ENCODE assay signal across 25 mouse cellular contexts in the genomic region with DNA sequence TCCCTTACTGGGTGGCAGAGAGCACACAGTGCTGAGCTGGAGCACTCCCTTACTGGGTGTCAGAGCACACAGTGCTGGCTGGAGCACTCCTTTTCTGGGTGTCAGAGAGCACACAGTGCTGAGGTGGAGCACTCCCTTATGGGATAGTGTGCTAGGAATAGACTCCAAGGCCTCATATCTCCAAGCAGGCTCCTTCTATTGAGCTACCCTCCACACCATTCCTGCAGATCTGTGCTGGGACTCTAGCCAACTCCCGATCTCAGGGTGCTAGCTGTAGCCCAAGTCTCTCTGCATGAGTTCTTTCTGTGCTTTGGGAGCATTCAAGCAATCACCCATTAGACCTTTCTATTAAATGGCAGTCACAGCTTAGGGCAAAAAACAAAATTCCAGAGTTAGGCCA. TPM values are rescaled to one million over a fixed set of nuclear protein-coding genes. Genes with fewer than 3 reads are reported as not detected.
DNase-seq lines count a peak whose midpoint lies in the region; ATAC-seq and TF ChIP-seq lines count a peak whose summit lies in the region.
"Had no signal": no experiment of that assay in that cellular context is flagged by ENCODE, and none has a peak within 500 bp of the region (broad histone marks: within the 10 kb centered on the region; RNA-seq: fewer than 3 reads in every experiment).

No protein-coding gene starts in this region.

- H3K4me3 ChIP-seq in embryonic facial prominence, embryonic 12.5 days, result no peak overlapping the region
- H3K4me3 ChIP-seq in embryonic facial prominence, embryonic 10.5 days, result no peak overlapping the region
- no peak overlapping the region for H3K4me3 ChIP-seq in heart, embryonic 10.5 days
- no peak overlapping the region for H3K4me3 ChIP-seq in midbrain, embryonic 16.5 days (ENCODE audit: low read depth, low read length)
- no peak overlapping the region for H3K4me3 ChIP-seq in midbrain, postnatal 0 days (ENCODE audit: low read depth, low read length)
- no peak overlapping the region for H3K4me3 ChIP-seq in forebrain, embryonic 15.5 days
- H3K4me3 ChIP-seq: embryonic facial prominence, embryonic 13.5 days; erythroblast, embryonic 14.5 days; forebrain, embryonic 12.5 days; heart, adult 2 months; heart, embryonic 12.5 days; heart, embryonic 15.5 days; hindbrain, embryonic 12.5 days; hindbrain, embryonic 15.5 days; intestine, embryonic 15.5 days had no signal

- TF ChIP-seq CTCF in midbrain, postnatal 0 days (IDR thresholded peaks at IDR 0.05), result no peak

- no peaks in the 10 kb centered on the region for H3K27me3 ChIP-seq in embryonic facial prominence, embryonic 12.5 days
- H3K27me3 ChIP-seq in embryonic facial prominence, embryonic 10.5 days (replicated peaks; ENCODE audit: low read depth, poor library complexity, severe bottlenecking), result no peaks in the 10 kb centered on the region; the same call in 1 of the 2 replicates
- peaks cover 16% of the 10 kb centered on the region for H3K27me3 ChIP-seq in heart, embryonic 10.5 days (ENCODE audit: insufficient read depth, poor library complexity, severe bottlenecking)
- H3K27me3 ChIP-seq in midbrain, embryonic 16.5 days (ENCODE audit: control insufficient read depth, insufficient read depth, low read depth, low read length), result no peaks in the 10 kb centered on the region
- no peaks in the 10 kb centered on the region for H3K27me3 ChIP-seq in midbrain, postnatal 0 days (ENCODE audit: insufficient read depth, low read length)
- H3K27me3 ChIP-seq in forebrain, embryonic 15.5 days, result no peaks in the 10 kb centered on the region
- H3K27me3 ChIP-seq: forebrain, embryonic 12.5 days; heart, embryonic 15.5 days; hindbrain, embryonic 12.5 days; hindbrain, embryonic 15.5 days; intestine, embryonic 15.5 days; Patski had no signal

- no peak overlapping the region for H3K27ac ChIP-seq in embryonic facial prominence, embryonic 12.5 days
- no peak overlapping the region for H3K27ac ChIP-seq in embryonic facial prominence, embryonic 10.5 days (replicated peaks)
- no peak overlapping the region for H3K27ac ChIP-seq in heart, embryonic 10.5 days
- H3K27ac ChIP-seq in midbrain, embryonic 16.5 days (ENCODE audit: low read length), result no peak overlapping the region
- H3K27ac ChIP-seq in midbrain, postnatal 0 days (ENCODE audit: low read depth, low read length), result no peak overlapping the region
- H3K27ac ChIP-seq in forebrain, embryonic 15.5 days (replicated peaks), result no peak overlapping the region
- H3K27ac ChIP-seq: embryonic facial prominence, embryonic 13.5 days; forebrain, embryonic 12.5 days; heart, adult 2 months; heart, embryonic 15.5 days; hindbrain, embryonic 12.5 days; hindbrain, embryonic 15.5 days; intestine, embryonic 15.5 days had no signal

- 0 out of 2 replicates have a peak, but pooled peaks cover under 1% of the 10 kb centered on the region for H3K9me3 ChIP-seq in embryonic facial prominence, embryonic 12.5 days
- no peaks in the 10 kb centered on the region for H3K9me3 ChIP-seq in embryonic facial prominence, embryonic 10.5 days
- no peaks in the 10 kb centered on the region for H3K9me3 ChIP-seq in heart, embryonic 10.5 days
- no peaks in the 10 kb centered on the region for H3K9me3 ChIP-seq in midbrain, embryonic 16.5 days (replicated peaks; ENCODE audit: control insufficient read depth, low read length, poor library complexity, severe bottlenecking)
- no peaks in the 10 kb centered on the region for H3K9me3 ChIP-seq in midbrain, postnatal 0 days (ENCODE audit: low read length)
- no peaks in the 10 kb centered on the region for H3K9me3 ChIP-seq in forebrain, embryonic 15.5 days
- H3K9me3 ChIP-seq: embryonic facial prominence, embryonic 13.5 days; forebrain, embryonic 12.5 days; heart, embryonic 12.5 days; heart, embryonic 15.5 days; hindbrain, embryonic 12.5 days; hindbrain, embryonic 15.5 days; intestine, embryonic 15.5 days had no signal

- H3K4me1 ChIP-seq in embryonic facial prominence, embryonic 12.5 days, result no peaks in the 10 kb centered on the region
- H3K4me1 ChIP-seq in embryonic facial prominence, embryonic 10.5 days, result peaks cover 3% of the 10 kb centered on the region
- peaks cover 2% of the 10 kb centered on the region; the same call in 1 of the 2 replicates for H3K4me1 ChIP-seq in heart, embryonic 10.5 days
- H3K4me1 ChIP-seq in midbrain, embryonic 16.5 days (ENCODE audit: control insufficient read depth, insufficient read depth, low read length), result peaks cover 9% of the 10 kb centered on the region; the same call in 1 of the 2 replicates
- no peaks in the 10 kb centered on the region; the same call in 1 of the 2 replicates for H3K4me1 ChIP-seq in midbrain, postnatal 0 days (ENCODE audit: insufficient read depth, low read length)
- no peaks in the 10 kb centered on the region for H3K4me1 ChIP-seq in forebrain, embryonic 15.5 days
- H3K4me1 ChIP-seq: heart, embryonic 12.5 days; heart, embryonic 15.5 days; intestine, embryonic 15.5 days had no signal

- 0 out of 2 replicates have a peak, but pooled peaks have one; percentile 10 for ATAC-seq in embryonic facial prominence, embryonic 12.5 days (ENCODE audit: insufficient number of reproducible peaks, insufficient read depth, low FRiP score, low TSS enrichment)
- ATAC-seq in midbrain, embryonic 16.5 days, result peak; percentile 5; the same call in 1 of the 2 replicates
- no peak for ATAC-seq in midbrain, postnatal 0 days (ENCODE audit: low FRiP score)
- ATAC-seq in forebrain, embryonic 15.5 days (replicated peaks), result no peak
- ATAC-seq: forebrain, embryonic 16.5 days; intestine, embryonic 15.5 days; Patski had no signal

- WGBS in embryonic facial prominence, embryonic 12.5 days, result 86% methylated on average over 1 of the region's 1 CpGs
- WGBS in embryonic facial prominence, embryonic 10.5 days, result 86% methylated on average over 1 of the region's 1 CpGs
- WGBS in heart, embryonic 10.5 days, result 67% methylated on average over 1 of the region's 1 CpGs
- WGBS in midbrain, embryonic 16.5 days, result 65% methylated on average over 1 of the region's 1 CpGs
- WGBS in midbrain, postnatal 0 days, result 70% methylated on average over 1 of the region's 1 CpGs
- 68% methylated on average over 1 of the region's 1 CpGs for WGBS in forebrain, embryonic 15.5 days

- H3K36me3 ChIP-seq in embryonic facial prominence, embryonic 12.5 days, result no peaks in the 10 kb centered on the region
- no peaks in the 10 kb centered on the region for H3K36me3 ChIP-seq in embryonic facial prominence, embryonic 10.5 days (replicated peaks)
- no peaks in the 10 kb centered on the region for H3K36me3 ChIP-seq in heart, embryonic 10.5 days
- H3K36me3 ChIP-seq in midbrain, embryonic 16.5 days (ENCODE audit: control insufficient read depth, insufficient read depth, low read length), result no peaks in the 10 kb centered on the region
- no peaks in the 10 kb centered on the region for H3K36me3 ChIP-seq in midbrain, postnatal 0 days (ENCODE audit: insufficient read depth, low read length)
- H3K36me3 ChIP-seq in forebrain, embryonic 15.5 days, result no peaks in the 10 kb centered on the region
- H3K36me3 ChIP-seq: embryonic facial prominence, embryonic 13.5 days; forebrain, embryonic 12.5 days; heart, embryonic 12.5 days; heart, embryonic 15.5 days; hindbrain, embryonic 12.5 days; hindbrain, embryonic 15.5 days; intestine, embryonic 15.5 days had no signal

- no peak overlapping the region for H3K4me2 ChIP-seq in embryonic facial prominence, embryonic 12.5 days (replicated peaks)
- H3K4me2 ChIP-seq in midbrain, embryonic 16.5 days (ENCODE audit: low read length), result no peak overlapping the region
- H3K4me2 ChIP-seq in midbrain, postnatal 0 days (ENCODE audit: low read depth, low read length, poor library complexity, severe bottlenecking), result no peak overlapping the region
- no peak overlapping the region for H3K4me2 ChIP-seq in forebrain, embryonic 15.5 days (replicated peaks)
- H3K4me2 ChIP-seq: embryonic facial prominence, embryonic 13.5 days; forebrain, embryonic 12.5 days; heart, embryonic 12.5 days; heart, embryonic 15.5 days; hindbrain, embryonic 12.5 days; hindbrain, embryonic 15.5 days; intestine, embryonic 15.5 days had no signal

- H3K9ac ChIP-seq in embryonic facial prominence, embryonic 12.5 days, result no peak overlapping the region
- H3K9ac ChIP-seq in midbrain, embryonic 16.5 days (ENCODE audit: low read depth, low read length), result no peak overlapping the region
- no peak overlapping the region for H3K9ac ChIP-seq in midbrain, postnatal 0 days (replicated peaks; ENCODE audit: low read length, poor library complexity, severe bottlenecking)
- no peak overlapping the region for H3K9ac ChIP-seq in forebrain, embryonic 15.5 days (replicated peaks)
- H3K9ac ChIP-seq: embryonic facial prominence, embryonic 13.5 days; forebrain, embryonic 12.5 days; heart, embryonic 12.5 days; heart, embryonic 15.5 days; hindbrain, embryonic 12.5 days; hindbrain, embryonic 15.5 days; intestine, embryonic 15.5 days had no signal

- DNase-seq in embryonic facial prominence, embryonic 10.5 days (ENCODE audit: low spot score), result no peak
- DNase-seq in heart, embryonic 10.5 days (ENCODE audit: low spot score), result peak; percentile 62
- no peak for DNase-seq in heart, adult 8-10 months (ENCODE audit: low spot score)
- DNase-seq in midbrain, postnatal 0 days (ENCODE audit: low spot score), result no peak
- DNase-seq: adrenal gland, postnatal 10 days; cerebellum, adult 18-20 months; cerebellum, adult 9-10 months; cerebellum, postnatal 14 days; gastrocnemius, postnatal 25 days; heart, adult 2 months; heart, postnatal 10 days; heart, postnatal 4 days had no signal

RNA-seq across cellular contexts. Expression of gene Spock1, which starts 54.5 kb away (rescaled TPM):
- polyA plus RNA-seq in embryonic facial prominence, embryonic 12.5 days (2016; fragmentation: Nextera tagmentation; extraction: Ambion mirVana), result 10.2 and 11.0 TPM in 2 replicates
- 2.9 and 4.0 TPM in 2 replicates for polyA plus RNA-seq in embryonic facial prominence, embryonic 10.5 days (2016; fragmentation: Nextera tagmentation; extraction: Ambion mirVana)
- polyA plus RNA-seq in heart, embryonic 10.5 days (2016; fragmentation: Nextera tagmentation; extraction: Ambion mirVana), result 1.1 and 2.1 TPM in 2 replicates
- under 1 TPM in 3 of 4 experiments, not detected in 1; 0.25 to 0.53 (median 0.27) TPM for total RNA-seq in heart, adult 8-10 months (2022)
- 76.1 and 81.8 TPM in 2 replicates for polyA plus RNA-seq in midbrain, embryonic 16.5 days (2015; fragmentation: Nextera tagmentation; extraction: Ambion mirVana)
- 94.8 and 98.7 TPM in 2 replicates for total RNA-seq in midbrain, postnatal 0 days (2014; rRNA removed)
- polyA plus RNA-seq in midbrain, postnatal 0 days (2015; fragmentation: Nextera tagmentation; extraction: Ambion mirVana), result 82.6 and 91.5 TPM in 2 replicates
- polyA plus RNA-seq in forebrain, embryonic 15.5 days (2015; fragmentation: Nextera tagmentation; extraction: Ambion mirVana), result 35.9 and 36.7 TPM in 2 replicates
- total RNA-seq: heart, adult 2 months had no signal
- polyA plus RNA-seq: Patski had no signal

Comparison
In these comparisons a context has a peak if more than half of its experiments do, and no peak if none do; other contexts are left out.
1. ATAC-seq: peak in embryonic facial prominence, embryonic 12.5 days (single experiment) and midbrain, embryonic 16.5 days (single experiment); none in midbrain, postnatal 0 days (single experiment) and forebrain, embryonic 15.5 days (single experiment).